Mouse (Mus musculus) retina, embryonic 14.5 days (tissue): ENCODE measurements at regions not wholly inside any gene's neighbourhood (a gene's known extent, or its start where the extent isn't known, plus 50 kb on each side); places are given as distances from the start of the nearest gene placed in this dataset.

Source experiments
- DNase-seq: peaks from one replicate; pipeline ENCODE4 v3.0.0-alpha.2; 2015; ENCODE audit warnings: low spot score

GRCm38 (mm10) chr10:67663028-67663427 is 114.3 kb upstream of the Ado start:
- DNase-seq, result no peak

GRCm38 (mm10) chr10:67661666-67662065 is 112.9 kb upstream of the Ado start:
- no peak for DNase-seq

DNA sequence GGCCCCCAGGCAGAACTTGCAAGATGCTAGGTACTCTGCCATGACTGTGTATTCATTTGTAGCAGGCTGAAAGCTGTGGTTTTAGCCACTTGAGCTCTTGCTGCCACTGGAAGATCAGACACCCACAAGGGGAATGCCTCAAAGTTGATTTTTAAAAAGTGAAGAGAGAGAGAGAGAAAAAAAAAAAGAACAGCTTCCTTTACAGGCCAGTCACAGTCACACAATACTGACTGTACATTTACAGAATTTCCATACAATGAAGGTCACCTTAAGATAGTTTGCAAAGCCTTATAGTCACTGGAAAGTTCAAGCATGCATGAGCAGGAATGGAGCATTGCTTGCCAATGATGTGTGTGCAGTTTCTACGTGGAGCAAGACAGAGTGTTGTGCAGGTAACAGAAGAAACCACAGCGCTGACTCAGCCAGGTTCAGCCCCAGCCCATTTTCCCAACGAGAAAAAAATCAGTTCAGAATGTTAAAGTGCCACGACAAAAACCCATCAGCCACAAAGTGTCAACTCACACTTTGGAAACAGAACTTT is 109.3 kb upstream of the Ado start:
- DNase-seq, result no peak

GRCm38 (mm10) chr10:67657305-67657704 is 108.5 kb upstream of the Ado start:
- no peak for DNase-seq

GRCm38 (mm10) chr10:67654518-67654917 is 105.8 kb upstream of the Ado start:
- no peak for DNase-seq

GRCm38 (mm10) chr10:67652300-67652699 is 103.5 kb upstream of the Ado start:
- DNase-seq, result no peak

DNA sequence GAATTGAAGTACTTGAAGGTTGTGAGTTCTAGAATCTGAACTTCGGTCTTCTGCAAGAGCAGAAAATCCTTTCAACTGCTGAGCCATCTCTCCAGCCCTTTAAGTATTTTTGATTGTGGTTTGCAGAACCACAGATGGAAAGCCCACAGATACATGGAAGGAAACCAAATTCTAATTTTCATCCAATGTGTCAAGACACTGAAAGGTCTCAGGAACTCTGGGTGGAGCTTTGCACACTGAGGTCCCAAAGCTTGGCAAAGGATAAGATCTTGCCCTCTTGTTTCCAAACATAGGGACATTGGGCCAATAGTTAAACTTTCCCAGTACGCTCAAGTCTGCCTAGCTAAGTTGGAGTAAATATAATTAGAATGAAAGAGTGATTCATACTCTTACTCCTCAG is 102.6 kb upstream of the Ado start:
- no peak for DNase-seq

DNA sequence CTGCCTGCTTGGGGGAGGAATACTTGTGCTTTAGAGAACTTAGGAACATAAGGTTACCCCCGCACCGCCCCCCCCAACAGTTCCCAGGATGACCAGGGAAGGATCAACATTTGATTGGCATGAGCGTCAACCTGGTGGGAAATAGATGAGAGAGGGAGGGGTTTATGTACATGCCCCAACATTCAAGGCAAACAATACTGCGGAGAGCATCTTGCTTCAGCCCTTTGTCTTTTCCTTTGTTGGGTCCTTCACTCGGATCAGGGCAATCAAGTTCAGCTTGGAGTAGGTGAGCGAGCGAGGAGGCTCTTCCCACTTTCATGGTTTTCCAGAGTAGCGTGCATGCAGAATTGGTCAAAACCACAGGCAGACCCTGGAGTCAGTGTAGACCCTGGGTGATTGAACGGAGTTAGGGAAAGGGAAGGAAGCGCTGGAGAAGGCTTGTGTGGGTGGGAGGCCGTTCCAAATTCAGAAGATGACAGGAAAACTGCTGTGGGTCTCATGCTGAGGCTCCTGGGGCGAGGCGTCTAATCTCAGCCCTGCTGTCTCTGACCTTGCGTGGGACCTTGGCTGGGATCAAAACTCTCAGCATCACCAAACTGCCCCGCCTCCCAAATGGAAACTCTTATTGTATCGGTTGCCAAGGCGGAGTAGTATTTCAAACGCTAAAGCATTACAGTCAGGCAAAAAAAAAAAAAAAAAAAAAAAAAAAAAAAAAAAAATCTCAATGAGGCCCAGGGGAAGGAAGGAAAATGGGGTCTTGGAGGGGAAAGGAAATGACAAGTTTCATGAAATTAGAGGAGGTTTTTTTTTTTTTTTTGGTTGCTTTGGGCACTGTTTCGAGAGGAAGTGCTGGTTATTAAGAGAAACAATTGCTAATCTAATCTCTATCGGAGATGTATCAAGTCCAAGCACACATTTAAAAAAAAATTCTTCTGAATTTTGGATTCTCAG is 99.3 kb upstream of the Ado start:
- DNase-seq, result peak; percentile 5

DNA sequence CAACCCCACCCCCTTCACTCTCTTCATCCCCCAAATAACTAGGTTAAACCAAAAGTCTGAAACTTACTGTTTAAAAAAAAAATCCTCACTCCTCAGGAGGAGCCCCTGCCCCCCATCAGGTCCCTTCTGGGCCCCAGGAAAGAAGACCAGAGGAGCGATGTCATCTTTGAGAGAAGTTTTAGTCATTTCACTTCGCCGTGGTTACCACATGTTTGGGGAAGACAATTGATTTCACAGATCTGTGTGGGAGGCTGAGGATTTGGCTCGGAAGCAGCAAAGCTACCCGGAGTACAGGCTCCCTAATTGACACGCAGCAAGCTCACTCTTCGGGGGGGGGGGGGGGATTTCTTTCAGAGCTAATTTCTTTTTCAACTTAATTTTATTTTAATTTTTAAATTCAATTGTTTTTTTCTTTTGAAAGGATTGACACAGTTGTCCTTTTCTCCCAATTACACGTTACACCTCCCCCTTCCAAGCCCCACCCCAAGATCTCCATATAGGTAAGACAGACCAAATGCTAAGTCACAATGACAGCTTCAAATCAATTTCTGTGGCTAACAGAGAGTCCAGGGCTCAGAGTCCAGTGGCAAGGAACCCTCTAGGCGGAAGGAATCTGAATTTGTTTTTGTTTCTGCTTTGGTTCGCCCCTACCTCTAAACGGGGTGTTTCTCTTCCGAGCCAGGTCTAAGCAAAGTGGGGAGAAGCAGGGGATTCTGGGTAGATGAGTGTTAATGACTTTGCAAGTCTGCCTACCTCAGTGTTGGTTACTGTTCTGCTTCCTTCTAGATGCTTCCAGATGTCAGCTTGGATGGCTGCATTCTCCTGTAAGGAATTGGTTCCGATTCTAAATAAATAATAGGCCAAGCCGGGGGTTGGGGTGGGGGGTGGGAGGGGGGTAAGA is 98.2 kb upstream of the Ado start:
- peak; percentile 39 for DNase-seq

GRCm38 (mm10) chr10:67645821-67646220 is 97.1 kb upstream of the Ado start:
- no peak for DNase-seq

- no peak for DNase-seq
These were observed 95.5 kb upstream of the Ado start for GRCm38 (mm10) chr10:67644280-67644679.

DNA sequence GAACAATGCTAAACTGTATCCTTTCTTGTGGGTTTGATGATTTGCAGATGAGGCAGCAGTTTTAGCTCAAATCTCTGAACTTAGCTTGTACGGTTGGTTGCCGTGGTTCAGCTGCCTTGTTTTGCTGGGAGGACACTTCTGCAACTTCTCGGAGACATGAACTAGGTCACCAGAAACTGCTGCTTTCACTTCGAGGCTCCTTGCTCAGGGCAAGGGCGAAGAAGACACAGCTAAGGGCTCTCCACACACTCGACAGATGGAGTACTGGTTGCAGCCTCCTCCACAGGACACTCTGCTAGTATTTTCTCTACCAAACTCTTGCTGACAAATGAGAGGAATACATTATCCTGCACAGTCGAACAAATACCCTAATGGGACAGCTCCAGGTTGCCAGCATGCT is 94.9 kb upstream of the Ado start:
- no peak for DNase-seq

DNA sequence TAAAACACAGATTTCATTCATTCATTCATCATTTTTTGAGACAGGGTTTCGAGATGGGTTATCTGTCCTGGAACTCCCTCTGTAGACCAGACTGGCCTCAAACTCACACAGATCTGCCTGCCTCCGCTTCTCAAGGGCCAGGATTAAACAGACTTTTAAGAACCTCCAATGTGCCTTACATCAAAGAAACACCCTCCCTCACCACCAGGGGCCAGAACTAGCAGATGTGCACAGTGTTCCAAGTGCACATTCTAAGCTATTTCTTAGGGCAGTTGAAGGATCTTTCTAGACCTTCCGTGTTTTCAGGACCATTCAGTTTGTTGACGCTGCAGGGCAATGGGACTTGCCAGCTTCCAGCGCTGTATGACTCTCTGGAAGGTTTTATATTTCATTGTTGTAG is 88.6 kb upstream of the Ado start:
- peak; percentile 28 for DNase-seq

DNA sequence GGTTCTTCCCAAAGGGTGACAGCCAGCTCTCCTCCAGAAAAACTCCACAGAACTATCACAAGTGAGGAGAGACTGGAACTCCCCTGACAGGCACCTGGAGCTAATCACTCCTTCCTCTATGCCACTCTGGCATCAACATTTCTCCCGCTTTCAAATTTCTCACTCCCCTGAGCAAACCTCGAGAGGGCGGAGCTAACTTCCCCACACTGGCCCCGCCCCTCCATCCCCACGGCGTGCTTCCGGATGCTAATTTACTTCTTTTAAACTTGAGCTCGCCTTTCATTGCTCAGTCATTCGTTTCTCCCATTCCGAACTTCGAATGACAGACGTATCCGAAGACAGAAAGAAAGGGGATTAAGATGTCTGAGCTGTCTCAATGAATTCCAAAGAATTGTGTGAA is 87.8 kb upstream of the Ado start:
- peak; percentile 38 for DNase-seq

DNA sequence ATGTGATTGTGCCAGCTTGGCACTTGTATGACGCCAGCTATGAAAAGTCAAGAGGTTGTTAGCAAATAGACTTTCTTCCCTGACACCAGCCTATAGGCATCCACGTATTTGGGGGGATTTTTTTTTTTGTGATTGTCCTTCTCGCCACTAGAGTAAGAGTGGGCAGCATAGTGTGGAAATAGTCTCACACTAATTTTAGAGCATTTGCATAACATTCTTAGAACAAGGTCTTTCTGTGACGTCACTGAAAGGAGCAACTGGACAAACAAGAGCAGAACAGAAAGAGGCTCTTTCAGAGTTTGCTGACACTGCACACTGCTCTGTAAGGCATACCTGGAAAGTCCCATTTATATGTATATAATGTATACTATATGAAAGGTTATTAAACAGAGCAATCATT is 86.0 kb upstream of the Ado start:
- no peak for DNase-seq

GRCm38 (mm10) chr10:67633063-67633462 is 84.3 kb upstream of the Ado start:
- no peak for DNase-seq

DNA sequence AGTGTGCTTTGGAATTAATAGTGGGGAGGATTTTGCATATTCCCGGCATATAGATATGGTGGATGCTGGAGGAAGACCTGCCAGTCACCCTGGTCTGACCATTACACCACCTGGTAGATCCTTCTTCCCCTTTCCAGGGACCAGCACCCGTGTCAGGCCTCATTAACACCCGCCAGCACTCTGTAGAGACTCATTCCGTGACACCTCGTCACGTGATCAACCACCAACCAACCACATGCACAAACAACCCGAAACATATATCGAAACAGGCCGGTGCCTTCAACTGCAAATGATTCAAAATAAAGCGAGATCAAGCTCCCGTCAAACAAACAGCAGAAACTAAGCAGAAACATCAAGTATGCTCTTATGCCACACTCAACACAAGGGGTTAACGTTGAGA is 74.6 kb upstream of the Ado start:
- no peak for DNase-seq

DNA sequence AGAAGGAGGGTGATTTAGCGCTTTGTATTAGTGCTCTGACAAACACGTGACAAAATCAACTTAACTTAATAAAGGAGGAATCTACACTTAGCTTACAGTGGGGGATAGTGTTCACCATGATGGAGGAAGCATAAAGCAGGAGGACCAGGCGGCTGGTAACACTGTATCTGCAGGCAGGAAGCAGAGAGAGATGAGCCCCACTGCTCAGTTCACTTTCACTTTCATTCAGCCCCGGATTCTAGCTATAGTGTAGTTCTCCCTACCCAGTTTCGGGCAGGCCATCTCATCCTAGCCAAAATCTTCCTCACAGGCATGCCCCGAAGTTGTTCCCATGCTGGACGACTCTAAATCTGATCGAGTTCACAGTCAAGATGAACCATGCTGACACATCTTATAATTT is 71.3 kb upstream of the Ado start:
- DNase-seq, result no peak

DNA sequence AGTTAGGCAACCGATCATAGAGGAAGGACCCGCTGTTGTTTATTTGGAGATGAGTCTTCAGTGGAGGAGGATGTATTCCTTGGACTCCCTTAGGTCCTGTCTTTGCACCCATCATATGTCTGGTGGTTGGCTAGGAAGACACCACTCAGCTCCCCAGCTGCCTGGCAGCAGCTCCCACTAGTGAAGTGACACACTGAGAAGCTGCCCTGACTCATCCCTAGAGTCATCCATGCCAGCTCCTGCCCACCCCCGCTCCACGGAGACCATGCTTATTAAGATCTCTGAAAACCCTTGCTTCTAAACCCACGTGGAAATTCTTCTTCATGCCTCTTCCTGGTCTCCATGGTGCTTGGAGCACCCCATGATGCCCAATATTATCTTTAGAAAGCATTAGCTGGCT is 69.4 kb upstream of the Ado start:
- DNase-seq, result no peak

GRCm38 (mm10) chr10:67615016-67615415 is 66.3 kb upstream of the Ado start:
- DNase-seq, result no peak

DNA sequence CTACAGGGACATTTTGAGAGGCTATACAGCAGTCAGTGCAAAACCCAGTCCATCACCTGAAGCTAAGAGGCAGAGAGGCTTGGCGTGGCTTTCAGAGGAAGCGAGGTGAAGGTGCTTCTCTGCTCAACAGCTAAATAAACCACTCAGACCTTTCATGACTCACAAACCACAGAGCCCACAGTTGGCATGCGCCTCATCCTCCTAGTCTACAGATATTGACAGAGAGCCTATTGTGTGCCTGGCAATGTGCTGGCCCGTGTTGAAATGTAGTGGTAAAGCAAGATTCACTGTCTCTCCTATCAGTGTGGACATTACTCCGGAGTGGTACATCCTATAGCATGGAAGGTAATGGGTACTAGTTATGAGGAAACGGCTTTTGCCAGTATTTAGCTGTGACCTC is 61.9 kb upstream of the Ado start:
- DNase-seq, result no peak

DNA sequence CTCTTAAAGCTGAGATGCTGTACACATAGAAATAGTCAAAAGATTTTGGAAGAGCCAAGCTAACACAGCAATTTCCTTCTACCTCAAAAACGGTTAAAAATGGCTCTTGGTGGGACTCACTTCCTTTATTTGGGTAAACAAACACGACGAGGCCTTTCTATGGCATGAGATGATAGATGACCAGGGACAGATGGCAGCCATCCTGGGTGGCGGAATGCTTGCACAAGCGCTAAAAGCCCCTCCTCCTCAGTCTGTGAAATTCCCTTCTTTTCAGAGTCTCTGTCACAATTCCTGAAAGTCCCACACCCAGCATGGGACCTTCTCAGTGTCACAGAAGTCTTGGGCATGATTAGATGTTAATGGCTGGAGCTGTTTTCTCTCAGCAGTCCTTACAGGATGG is 59.3 kb upstream of the Ado start:
- no peak for DNase-seq
